Mouse (Mus musculus) cortical plate, adult 2 months (tissue): ENCODE measurements around the gene Ctxn1.

Experiments
- CTCF ChIP-seq: fragments of 200-500 bp; IDR thresholded peaks from 2 replicates; pipeline ENCODE4 v1.5.1; 2011; ENCODE audit warnings: mild to moderate bottlenecking, control low read depth, low read length; ENCODE audit not compliant: insufficient read depth; ENCODE audit errors: extremely low read depth
- POLR2A ChIP-seq: fragments of 200-500 bp; IDR thresholded peaks from 2 replicates; pipeline ENCODE4 v1.6.1; 2011; ENCODE audit warnings: mild to moderate bottlenecking, low read length, control low read depth; ENCODE audit not compliant: insufficient read depth; ENCODE audit errors: extremely low read depth

DNA sequence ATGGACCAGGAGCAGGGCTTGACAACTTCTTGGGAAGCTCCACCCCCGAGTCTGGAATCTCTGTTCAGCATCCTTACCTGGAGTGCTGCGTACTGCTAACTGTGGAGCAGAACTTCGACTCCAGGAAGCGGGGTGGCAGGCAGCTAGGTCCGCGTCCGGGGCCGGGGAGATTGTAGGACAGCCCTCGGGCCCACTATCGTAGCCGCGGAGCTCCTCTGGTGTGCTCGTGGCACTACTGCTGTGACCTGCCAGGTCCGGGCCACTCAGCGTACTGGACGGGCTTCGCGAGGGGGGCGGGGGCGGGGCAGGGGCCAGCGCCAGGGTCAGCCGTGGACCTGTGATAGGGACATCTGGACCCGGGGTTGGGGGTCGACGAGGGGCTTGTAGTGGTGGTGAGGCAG, 46.3 kb downstream of the Ctxn1 start:
- no peak for TF ChIP-seq CTCF
- TF ChIP-seq POLR2A: no peak
